Mouse (Mus musculus) heart, embryonic 12.5 days (tissue): ENCODE data around the gene Tmem151a. TPM values are rescaled to one million over a fixed set of nuclear protein-coding genes. Genes with fewer than 3 reads are reported as not detected.

Experiments
- ATAC-seq: fragments of 200-750 bp; cut with Nextera tagmentation; 2 replicates; pipeline ENCODE4 v1.8.0; 2017; ENCODE audit warnings: moderate TSS enrichment, moderate library complexity; ENCODE audit not compliant: insufficient number of reproducible peaks, low FRiP score
- H3K27ac ChIP-seq: fragments of 300-500 bp; sonication (generic); 2 replicates; pipeline ENCODE4 v1.5.1; 2016; ENCODE audit warnings: mild to moderate bottlenecking, moderate library complexity; ENCODE audit not compliant: poor library complexity, severe bottlenecking
- H3K27me3 ChIP-seq: fragments of 300-500 bp; sonication (generic); replicated peaks from 2 replicates; pipeline ENCODE4 v1.6.1; 2016; ENCODE audit warnings: mild to moderate bottlenecking, moderate library complexity
- H3K36me3 ChIP-seq: fragments of 300-500 bp; sonication (generic); 2 replicates; pipeline ENCODE4 v1.6.1; 2016; ENCODE audit warnings: mild to moderate bottlenecking, moderate library complexity
- H3K4me1 ChIP-seq: fragments of 300-500 bp; sonication (generic); replicated peaks from 2 replicates; pipeline ENCODE4 v1.6.1; 2016; ENCODE audit warnings: mild to moderate bottlenecking
- H3K4me2 ChIP-seq: fragments of 300-500 bp; sonication (generic); 2 replicates; pipeline ENCODE4 v1.6.1; 2016; ENCODE audit warnings: mild to moderate bottlenecking, moderate library complexity
- H3K4me3 ChIP-seq: fragments of 300-500 bp; sonication (generic); 2 replicates; pipeline ENCODE4 v1.5.1; 2016; ENCODE audit warnings: mild to moderate bottlenecking
- H3K9ac ChIP-seq: fragments of 300-500 bp; sonication (generic); 2 replicates; pipeline ENCODE4 v1.6.1; 2016; ENCODE audit warnings: mild to moderate bottlenecking, moderate library complexity
- H3K9me3 ChIP-seq: fragments of 300-500 bp; sonication (generic); replicated peaks from 2 replicates; pipeline ENCODE4 v1.6.1; 2016; ENCODE audit warnings: mild to moderate bottlenecking, moderate library complexity
- WGBS: fragments of 180-500 bp; shearing (Covaris S2); methylation state at CpG from one replicate; pipeline ENCODE4 v1.1.7; 2016; 5-methylcytosine and 5-hydroxymethylcytosine counted together
- polyA plus RNA-seq: library from polyadenylated mRNA; unstranded; fragments of >200 nt; fragmentation: Nextera tagmentation; extraction: Ambion mirVana; gene quantifications from 2 replicates; pipeline ENCODE4 v1.2.1, GENCODE M21; 2016

The Tmem151a gene
- polyA plus RNA-seq, 1 experiment from 2014 or later: 4.4 TPM

GRCm38 (mm10) chr19:5079279-5079678 is 6.1 kb downstream of the Tmem151a start:
- H3K4me1 ChIP-seq: no peaks in the 10 kb centered on the region
- peaks cover 53% of the 10 kb centered on the region for H3K27me3 ChIP-seq
- no peaks in the 10 kb centered on the region for H3K36me3 ChIP-seq
- no peak overlapping the region for H3K27ac ChIP-seq
- WGBS: 84% methylated on average over 1 of the region's 1 CpGs
- ATAC-seq: no peak
- H3K9me3 ChIP-seq: no peaks in the 10 kb centered on the region
- no peak overlapping the region for H3K4me2 ChIP-seq
- no peak overlapping the region for H3K4me3 ChIP-seq
- no peak overlapping the region for H3K9ac ChIP-seq

- H3K27ac ChIP-seq: no peak overlapping the region
- no peaks in the 10 kb centered on the region for H3K9me3 ChIP-seq
- no peak overlapping the region for H3K4me2 ChIP-seq
- peaks cover 40% of the 10 kb centered on the region for H3K4me1 ChIP-seq
- H3K4me3 ChIP-seq: no peak overlapping the region
- no peak overlapping the region for H3K9ac ChIP-seq
- ATAC-seq: no peak
- H3K36me3 ChIP-seq: no peaks in the 10 kb centered on the region
- WGBS: 33% methylated on average over 5 of the region's 5 CpGs
- H3K27me3 ChIP-seq: peaks cover 32% of the 10 kb centered on the region
Observed at GRCm38 (mm10) chr19:5073518-5073917, 11.8 kb downstream of the Tmem151a start.

- no peak for ATAC-seq
- Histone ChIP-seq H3K4me1 (peaks cover 45% of the 10 kb centered on the region), H3K9me3 (no peaks in the 10 kb centered on the region), H3K4me3 (peak overlapping the region; percentile 48), H3K9ac (no peak overlapping the region), H3K27ac (0 out of 2 replicates have a peak overlapping the region, but pooled peaks have one; percentile 18), H3K4me2 (peak overlapping the region; percentile 96), H3K27me3 (peaks cover 33% of the 10 kb centered on the region), H3K36me3 (no peaks in the 10 kb centered on the region)
- 2% methylated on average over 15 of the region's 15 CpGs for WGBS
Observed at GRCm38 (mm10) chr19:5073028-5073427, 12.3 kb downstream of the Tmem151a start.

GRCm38 (mm10) chr19:5072389-5073019 is 12.8 kb downstream of the Tmem151a start:
- H3K9ac ChIP-seq: peak overlapping the region; percentile 27; the same call in 1 of the 2 replicates
- no peaks in the 10 kb centered on the region for H3K36me3 ChIP-seq
- H3K4me2 ChIP-seq: peak overlapping the region; percentile 96
- WGBS: 2% methylated on average over 20 of the region's 20 CpGs
- H3K9me3 ChIP-seq: no peaks in the 10 kb centered on the region
- H3K4me3 ChIP-seq: peak overlapping the region; percentile 48
- H3K27ac ChIP-seq: peak overlapping the region; percentile 46
- H3K4me1 ChIP-seq: peaks cover 49% of the 10 kb centered on the region
- H3K27me3 ChIP-seq: peaks cover 33% of the 10 kb centered on the region
- ATAC-seq: peak; percentile 10; the same call in 1 of the 2 replicates

- Histone ChIP-seq H3K27me3 (peaks cover 33% of the 10 kb centered on the region), H3K36me3 (no peaks in the 10 kb centered on the region), H3K4me1 (peaks cover 57% of the 10 kb centered on the region), H3K27ac (peak overlapping the region; percentile 59), H3K9ac (peak overlapping the region; percentile 27), H3K4me3 (peak overlapping the region; percentile 48), H3K9me3 (no peaks in the 10 kb centered on the region), H3K4me2 (peak overlapping the region; percentile 96)
- ATAC-seq: peak; percentile 79
- under 1% methylated on average over 40 of the region's 40 CpGs for WGBS
Observed at GRCm38 (mm10) chr19:5071545-5072369, 13.6 kb downstream of the Tmem151a start.

- peaks cover 33% of the 10 kb centered on the region for H3K27me3 ChIP-seq
- H3K4me1 ChIP-seq: peaks cover 58% of the 10 kb centered on the region
- peak overlapping the region; percentile 96 for H3K4me2 ChIP-seq
- no peaks in the 10 kb centered on the region for H3K9me3 ChIP-seq
- peak overlapping the region; percentile 59 for H3K27ac ChIP-seq
- no peak for ATAC-seq
- H3K9ac ChIP-seq: peak overlapping the region; percentile 27; the same call in 1 of the 2 replicates
- no peaks in the 10 kb centered on the region for H3K36me3 ChIP-seq
- 12% methylated on average over 11 of the region's 11 CpGs for WGBS
- peak overlapping the region; percentile 48 for H3K4me3 ChIP-seq
Observed at GRCm38 (mm10) chr19:5071077-5071476, 14.3 kb downstream of the Tmem151a start.

- H3K36me3 ChIP-seq: no peaks in the 10 kb centered on the region
- peak overlapping the region; percentile 96 for H3K4me2 ChIP-seq
- H3K27ac ChIP-seq: no peak overlapping the region
- no peak overlapping the region; the same call in 1 of the 2 replicates for H3K4me3 ChIP-seq
- H3K9ac ChIP-seq: peak overlapping the region; percentile 6
- peaks cover 65% of the 10 kb centered on the region for H3K4me1 ChIP-seq
- H3K9me3 ChIP-seq: no peaks in the 10 kb centered on the region
- peaks cover 32% of the 10 kb centered on the region for H3K27me3 ChIP-seq
- no peak for ATAC-seq
- 76% methylated on average over 7 of the region's 7 CpGs for WGBS
Observed at GRCm38 (mm10) chr19:5069978-5070377, 15.4 kb downstream of the Tmem151a start.

- Histone ChIP-seq H3K9ac (peak overlapping the region; percentile 6; the same call in 1 of the 2 replicates), H3K4me1 (peaks cover 70% of the 10 kb centered on the region), H3K27ac (no peak overlapping the region), H3K27me3 (peaks cover 28% of the 10 kb centered on the region), H3K4me3 (peak overlapping the region; percentile 58), H3K4me2 (peak overlapping the region; percentile 96), H3K9me3 (no peaks in the 10 kb centered on the region), H3K36me3 (no peaks in the 10 kb centered on the region)
- ATAC-seq: no peak
- WGBS: 80% methylated on average over 5 of the region's 5 CpGs
Observed at GRCm38 (mm10) chr19:5069486-5069885, 15.8 kb downstream of the Tmem151a start.

GRCm38 (mm10) chr19:5068570-5069234 is 16.6 kb downstream of the Tmem151a start:
- Histone ChIP-seq H3K4me1 (peaks cover 71% of the 10 kb centered on the region), H3K27me3 (peaks cover 20% of the 10 kb centered on the region), H3K4me2 (peak overlapping the region; percentile 96), H3K4me3 (peak overlapping the region; percentile 58), H3K9me3 (no peaks in the 10 kb centered on the region), H3K36me3 (no peaks in the 10 kb centered on the region), H3K9ac (peak overlapping the region; percentile 85), H3K27ac (no peak overlapping the region)
- WGBS: 43% methylated on average over 21 of the region's 21 CpGs
- ATAC-seq: no peak

- 1% methylated on average over 55 of the region's 56 CpGs for WGBS
- Histone ChIP-seq H3K4me3 (peak within 1 kb of the TSS; percentile 58), H3K27ac (peak within 1 kb of the TSS; percentile 72), H3K27me3 (peaks cover 19% of the 10 kb centered on the region), H3K4me1 (peaks cover 70% of the 10 kb centered on the region), H3K9ac (peak within 1 kb of the TSS; percentile 85), H3K9me3 (no peaks in the 10 kb centered on the region), H3K36me3 (no peaks in the 10 kb centered on the region), H3K4me2 (peak within 1 kb of the TSS; percentile 96)
- peak; percentile 67 for ATAC-seq
Observed at GRCm38 (mm10) chr19:5067867-5068569, 17.3 kb downstream of the Tmem151a start, which contains the start of gene Cd248. Gene Cd248 (plus strand): TSS chr19:5068078.
